Mouse (Mus musculus) gastrocnemius, postnatal 4 days (tissue): Measurements from ENCODE around the gene Senp8. TPM values are rescaled to one million over a fixed set of nuclear protein-coding genes. Genes with fewer than 3 reads are reported as not detected.
"Not testable (repeated sequence)": the region's sequence is repeated elsewhere in the genome, so short reads cannot be mapped to it uniquely, and the experiment has no call there.

Experiments used
- DNase-seq, 2 experiments: peaks; one replicate each; pipeline ENCODE4 v3.0.0; 2021 to 2022; ENCODE audit warnings: low spot score in 2 of 2, mixed read lengths in 2 of 2
- long read RNA-seq, 2 experiments: library from polyadenylated mRNA; stranded (forward); transcript quantifications; one replicate each; pipeline ENCODE4 v2.0.0; 2021
- total RNA-seq, 2 experiments: library from RNA; stranded (reverse); gene quantifications; 2 replicates each; pipeline ENCODE4 v1.2.3; 2021

The Senp8 gene
- 1 to 10 TPM; 8.9 to 9.1 TPM for total RNA-seq
- long read RNA-seq, experiment 1, partial matches to known transcripts = 0 of 5 reads
- long read RNA-seq, experiment 1, other reads (novel, unspliced or antisense) = 1 of 5 reads
- long read RNA-seq, experiment 2, partial matches to known transcripts = 0 of 5 reads
- long read RNA-seq, experiment 2, other reads (novel, unspliced or antisense) = 1 of 5 reads

DNA sequence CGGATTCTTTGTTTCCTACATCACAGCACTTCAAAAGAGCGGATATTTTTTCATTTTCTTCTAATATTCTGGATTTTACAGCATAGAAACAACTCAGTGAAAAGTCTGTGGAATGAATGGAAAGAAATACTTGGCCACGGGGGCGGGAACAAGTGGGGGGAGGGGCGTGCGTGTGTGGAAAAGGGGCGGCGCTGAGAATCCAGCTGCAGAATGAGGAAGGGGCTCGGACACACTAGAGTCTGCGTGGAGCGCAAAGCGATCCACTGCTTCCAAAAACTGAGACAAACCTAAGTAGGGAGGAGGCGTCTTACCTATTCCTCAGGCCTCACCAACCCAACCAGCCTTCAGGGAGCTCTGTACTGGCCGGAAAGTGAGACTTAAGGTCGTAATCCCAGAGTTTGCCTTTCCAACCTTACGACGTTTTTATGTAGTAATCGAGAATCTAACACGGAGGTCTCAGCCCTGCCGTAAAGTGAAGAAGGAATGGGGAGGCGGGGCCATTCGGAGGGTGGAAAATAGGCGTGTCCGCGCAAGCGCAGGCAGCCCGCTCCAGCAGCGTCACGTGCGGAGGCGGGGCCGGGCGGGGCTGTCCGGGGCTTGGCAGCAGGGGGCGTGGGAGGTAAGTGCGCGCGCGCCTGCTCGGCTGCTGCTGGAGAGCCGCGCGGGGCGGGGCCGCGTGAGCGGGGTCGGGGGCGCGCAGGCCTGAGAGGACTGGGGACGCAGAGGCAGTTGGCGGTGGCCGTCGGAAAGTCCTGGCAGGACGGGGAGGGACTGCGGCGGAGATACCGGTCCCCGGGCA, at the start of gene Senp8, which contains the start of gene Myo9a:
TSS of gene Senp8 (minus strand) at position 444 of the 799 bp plus-strand sequence.
TSS of gene Myo9a (plus strand) at position 630 of the 799 bp plus-strand sequence.
- DNase-seq = peak; percentile 100

- DNase-seq = not testable (repeated sequence)
Measured at GRCm38 (mm10) chr9:59766966-59767461, 16.5 kb upstream of the Senp8 start.

DNA sequence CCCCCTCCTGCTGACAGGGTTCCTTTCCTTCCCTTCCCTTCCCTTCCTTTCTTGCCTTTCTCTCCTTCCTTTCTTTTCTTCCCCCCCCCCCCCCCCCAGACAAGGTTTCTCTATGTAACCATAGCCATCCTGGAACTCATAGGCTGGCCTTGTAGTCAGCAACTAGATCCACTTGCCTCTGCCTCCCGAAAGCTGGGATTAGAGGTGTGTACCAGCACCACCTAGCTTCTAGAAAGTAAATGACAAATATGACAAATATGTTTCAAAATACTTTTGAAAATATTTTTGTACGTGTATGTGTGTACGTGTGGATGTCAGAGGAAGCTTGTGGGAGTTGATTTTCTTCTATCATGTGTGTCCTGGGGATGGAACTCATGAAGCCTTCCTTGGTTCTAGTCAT, 10.0 kb upstream of the Senp8 start:
- no peak for DNase-seq

GRCm38 (mm10) chr9:59757016-59757415, 6.5 kb upstream of the Senp8 start:
- not testable (repeated sequence) for DNase-seq

GRCm38 (mm10) chr9:59755199-59755598, 4.7 kb upstream of the Senp8 start:
- DNase-seq = no peak

- DNase-seq = no peak
Measured at GRCm38 (mm10) chr9:59751966-59752365, 1.5 kb upstream of the Senp8 start.

- DNase-seq = peak; percentile 77 to 89
Measured at GRCm38 (mm10) chr9:59751066-59751581, 614 bp upstream of the Senp8 start.

GRCm38 (mm10) chr9:59749581-59750265, 787 bp downstream of the Senp8 start:
- DNase-seq = no peak

DNA sequence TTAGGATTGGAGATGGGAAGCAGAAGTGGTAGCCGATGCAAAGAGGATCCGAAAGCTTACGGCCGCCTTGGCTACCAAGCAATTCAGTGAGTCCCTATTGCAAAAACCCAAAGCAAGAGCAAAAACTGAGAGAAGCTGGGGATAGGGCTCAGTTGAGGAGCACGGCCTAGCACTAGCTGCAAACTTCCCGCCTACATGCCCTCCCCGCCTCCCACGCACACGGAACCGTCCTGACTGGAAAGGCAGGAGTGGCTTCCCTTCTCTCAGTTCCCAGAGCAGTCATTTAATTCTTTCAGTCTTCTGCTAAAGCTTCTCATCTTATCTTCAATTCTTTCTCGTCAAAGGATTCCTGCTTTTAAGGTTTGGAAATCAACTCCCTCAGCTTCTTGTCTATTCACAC, 1.5 kb downstream of the Senp8 start:
- no peak for DNase-seq

DNA sequence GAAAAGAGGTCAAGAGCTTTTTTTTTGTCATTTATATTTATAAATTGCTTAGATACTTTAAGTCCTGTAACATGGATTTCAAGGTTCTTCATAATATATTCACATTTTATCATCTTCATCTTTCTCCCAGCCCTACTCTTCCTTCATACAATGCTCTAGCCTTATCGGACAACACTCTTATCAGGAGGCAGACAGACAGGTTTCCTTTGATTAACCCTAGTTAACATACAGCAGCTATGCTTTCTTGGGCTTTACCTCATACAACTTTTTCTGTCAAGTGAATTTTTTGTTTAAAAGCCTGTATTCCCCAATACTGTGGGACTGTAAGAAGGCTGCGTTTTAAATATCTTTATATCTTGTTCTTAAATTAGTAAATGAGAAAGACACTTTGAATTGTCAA, 2.1 kb downstream of the Senp8 start:
- no peak for DNase-seq

- DNase-seq = no peak
Measured at GRCm38 (mm10) chr9:59743903-59744302, 6.6 kb downstream of the Senp8 start.

DNA sequence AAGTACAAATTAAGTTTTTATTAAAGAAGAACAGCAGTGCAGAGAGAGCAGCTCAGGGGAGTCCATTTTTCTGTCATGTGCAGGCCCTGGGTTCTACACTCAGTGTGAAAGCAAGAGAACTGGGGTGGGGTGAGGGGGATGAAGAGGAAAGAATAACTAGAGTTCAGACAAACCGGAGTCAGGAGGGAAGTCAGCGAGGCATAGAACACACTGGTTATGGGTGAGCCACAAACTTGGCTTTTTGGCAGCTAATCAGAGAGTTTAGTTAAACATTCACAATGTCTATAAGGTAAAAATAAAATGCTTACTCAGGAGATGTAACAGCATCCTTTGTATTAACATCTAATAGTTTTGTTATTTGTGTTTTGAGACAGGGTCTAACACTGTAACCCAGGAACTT, 9.9 kb downstream of the Senp8 start:
- no peak for DNase-seq

DNA sequence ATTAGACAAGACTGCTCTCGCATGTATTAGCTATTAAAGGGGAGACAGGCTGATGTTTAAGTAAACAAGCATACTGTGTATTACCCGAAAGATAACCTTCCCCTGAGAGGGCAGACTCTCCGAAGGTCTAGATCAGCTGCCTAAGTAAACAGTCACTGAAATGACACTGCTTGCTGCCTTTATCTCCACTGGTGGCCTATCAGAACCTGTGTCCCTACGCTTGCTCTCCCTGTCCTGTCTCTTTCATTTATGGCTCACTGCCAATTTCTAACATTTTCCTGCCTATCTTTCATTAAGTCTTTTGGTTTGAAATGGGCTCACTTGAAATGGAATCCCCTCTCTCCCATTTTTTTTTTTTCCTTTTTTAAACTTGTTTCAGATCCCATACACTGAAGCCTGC, 15.1 kb downstream of the Senp8 start:
- no peak for DNase-seq

DNA sequence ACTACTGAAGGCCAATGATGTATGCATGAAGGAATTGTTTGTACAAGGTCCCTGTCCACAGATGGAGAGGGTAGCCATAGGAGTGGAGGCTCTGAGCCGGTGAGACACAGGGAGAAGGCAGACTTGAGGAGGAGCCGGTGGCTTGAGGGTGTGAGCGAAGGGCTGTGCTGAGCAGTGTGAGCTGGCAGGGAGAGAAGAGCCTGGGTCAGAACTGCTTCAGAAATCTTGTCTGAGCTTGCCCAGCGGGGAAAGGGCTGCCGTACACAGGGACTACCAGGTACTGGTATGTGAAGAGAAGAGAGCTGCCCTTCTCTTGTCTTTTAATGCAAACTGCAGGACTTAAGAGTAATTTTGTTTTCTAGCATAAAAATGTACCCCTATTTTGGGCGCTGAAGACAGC, 17.4 kb downstream of the Senp8 start:
- DNase-seq = no peak

GRCm38 (mm10) chr9:59731136-59731535, 19.4 kb downstream of the Senp8 start:
- DNase-seq = no peak

DNA sequence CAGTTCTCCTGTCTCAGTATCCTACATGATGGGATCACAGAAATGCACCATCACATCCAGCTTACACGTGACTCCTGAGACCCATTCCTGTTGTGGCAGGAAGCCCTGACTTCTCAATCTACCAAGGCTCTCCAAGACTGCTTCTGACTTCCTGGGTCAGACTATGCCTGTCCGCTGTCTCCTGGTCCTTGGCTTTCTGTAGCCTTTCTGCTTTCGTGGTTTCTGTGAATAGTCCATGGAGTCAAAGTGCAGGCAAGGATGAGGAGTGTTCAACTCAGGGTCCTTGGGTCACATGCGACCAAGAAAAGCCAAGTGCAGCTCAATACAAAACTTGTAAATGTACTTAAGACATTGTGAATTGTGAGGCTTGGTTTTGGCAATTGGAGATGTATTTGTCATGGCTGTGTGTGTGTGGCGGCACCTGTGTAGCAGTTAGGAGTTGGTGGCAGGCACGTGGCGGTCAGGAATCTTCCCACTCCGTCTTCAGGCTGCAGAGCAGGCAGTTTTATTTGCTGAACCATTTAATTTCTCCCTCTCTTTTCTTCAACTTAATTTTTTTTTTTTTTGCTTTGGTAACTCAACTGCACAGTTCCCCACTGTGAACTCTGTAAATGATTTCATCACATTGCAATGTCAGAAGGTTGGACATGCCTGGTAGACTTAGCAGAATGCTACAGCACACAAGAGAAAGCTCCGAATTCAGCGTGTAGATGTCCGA, 22.8 kb downstream of the Senp8 start:
- no peak for DNase-seq

- no peak for DNase-seq
Measured at GRCm38 (mm10) chr9:59725515-59725914, 25.0 kb downstream of the Senp8 start.

- peak; percentile 25 to 35 for DNase-seq
Measured at GRCm38 (mm10) chr9:59723791-59724442, 26.6 kb downstream of the Senp8 start.

- DNase-seq = peak; percentile 39 to 70
Measured at GRCm38 (mm10) chr9:59723096-59723657, 27.3 kb downstream of the Senp8 start.

DNA sequence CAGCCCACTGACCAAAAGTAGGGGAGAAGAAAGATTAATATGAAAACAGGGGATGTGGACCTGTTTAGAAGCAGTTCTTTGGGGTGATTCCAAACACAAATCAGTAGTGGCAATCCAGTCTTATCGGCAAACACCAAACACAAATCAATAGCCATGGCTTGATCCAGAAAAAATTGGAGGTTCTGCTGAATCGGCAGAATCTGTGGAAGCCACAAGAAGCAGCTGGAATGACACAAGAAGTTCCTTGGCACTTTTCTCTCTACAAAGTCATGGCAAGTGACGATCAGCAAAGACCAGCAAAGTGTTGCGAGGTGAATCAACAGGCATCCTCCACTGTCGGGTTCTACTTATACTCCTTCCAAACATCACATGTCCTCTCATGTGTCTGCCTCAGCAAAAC, 29.4 kb downstream of the Senp8 start:
- DNase-seq = no peak
